Mouse (Mus musculus) limb, embryonic 13.5 days (tissue): ENCODE measurements at regions not wholly inside any gene's neighbourhood (a gene's known extent, or its start where the extent isn't known, plus 50 kb on each side); places are given as distances from the start of the nearest gene placed in this dataset.
A peak's percentile ranks its signal among the peaks of the same experiment; 100 is the strongest.

Experiments
- ATAC-seq: fragments of 200-750 bp; cut with Nextera tagmentation; 2 replicates; pipeline ENCODE4 v1.8.0; 2017; ENCODE audit warnings: low read depth, moderate number of reproducible peaks, moderate TSS enrichment; ENCODE audit not compliant: low FRiP score
- H3K27ac ChIP-seq: fragments of 300-500 bp; sonication (generic); 2 replicates; pipeline ENCODE4 v1.5.1; 2015; ENCODE audit warnings: inconsistent platforms, mild to moderate bottlenecking, moderate library complexity
- H3K27me3 ChIP-seq: fragments of 300-500 bp; sonication (generic); 2 replicates; pipeline ENCODE4 v1.6.1; 2015; ENCODE audit warnings: mild to moderate bottlenecking, inconsistent platforms
- H3K36me3 ChIP-seq: fragments of 300-500 bp; sonication (generic); 2 replicates; pipeline ENCODE4 v1.6.1; 2015; ENCODE audit warnings: inconsistent platforms, mild to moderate bottlenecking, moderate library complexity
- H3K4me1 ChIP-seq: fragments of 300-500 bp; sonication (generic); 2 replicates; pipeline ENCODE4 v1.6.1; 2015; ENCODE audit warnings: inconsistent platforms
- H3K4me2 ChIP-seq: fragments of 300-500 bp; sonication (generic); replicated peaks from 2 replicates; pipeline ENCODE4 v1.6.1; 2015; ENCODE audit warnings: inconsistent platforms, mild to moderate bottlenecking, moderate library complexity
- H3K4me3 ChIP-seq: fragments of 300-500 bp; sonication (generic); 2 replicates; pipeline ENCODE4 v1.5.1; 2015; ENCODE audit warnings: moderate library complexity, mild to moderate bottlenecking, inconsistent platforms
- H3K9ac ChIP-seq: fragments of 300-500 bp; sonication (generic); 2 replicates; pipeline ENCODE4 v1.6.1; 2015; ENCODE audit warnings: mild to moderate bottlenecking, inconsistent platforms
- H3K9me3 ChIP-seq: fragments of 300-500 bp; sonication (generic); 2 replicates; pipeline ENCODE4 v1.6.1; 2016; ENCODE audit warnings: inconsistent platforms
- WGBS: fragments of 180-500 bp; shearing (Covaris S2); methylation state at CpG from one replicate; pipeline ENCODE4 v1.1.7; 2015; 5-methylcytosine and 5-hydroxymethylcytosine counted together

GRCm38 (mm10) chr8:97389651-97390050 lies 1501.3 kb upstream of the Got2 start:
- ATAC-seq: 0 out of 2 replicates have a peak, but pooled peaks have one; percentile 19
- WGBS: 4% methylated on average over 7 of the region's 7 CpGs
- no peaks in the 10 kb centered on the region for H3K36me3 ChIP-seq
- H3K9ac ChIP-seq: no peak overlapping the region
- H3K27me3 ChIP-seq: no peaks in the 10 kb centered on the region; the same call in none of the 2 replicates
- H3K4me3 ChIP-seq: 0 out of 2 replicates have a peak overlapping the region, but pooled peaks have one; percentile 2
- H3K27ac ChIP-seq: no peak overlapping the region
- no peaks in the 10 kb centered on the region for H3K9me3 ChIP-seq
- H3K4me2 ChIP-seq: peak overlapping the region; percentile 45
- peaks cover 13% of the 10 kb centered on the region for H3K4me1 ChIP-seq

DNA sequence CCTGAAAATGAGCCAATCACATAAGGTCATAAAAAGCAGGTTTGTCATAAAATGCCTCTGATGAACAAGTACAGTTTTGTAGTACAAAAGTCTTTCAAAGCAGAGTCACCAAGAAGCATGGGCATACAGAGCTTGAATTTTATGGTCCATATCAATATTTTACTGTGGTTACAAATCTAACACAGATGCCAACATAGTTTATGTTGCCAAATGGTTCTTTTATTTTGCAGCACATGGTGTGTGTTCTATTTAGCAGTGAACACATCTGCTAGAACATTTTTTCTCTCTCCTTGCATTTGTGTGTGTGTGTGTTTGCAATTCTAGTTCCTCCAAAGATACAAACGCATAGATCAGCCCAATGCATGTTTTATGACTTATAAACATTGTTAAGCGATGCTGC lies 1500.8 kb upstream of the Got2 start:
- peak overlapping the region; percentile 45; the same call in 1 of the 2 replicates for H3K4me2 ChIP-seq

GRCm38 (mm10) chr8:97374911-97375771 lies 1486.8 kb upstream of the Got2 start:
- no peak for ATAC-seq
- Histone ChIP-seq H3K4me2 (no peak overlapping the region), H3K36me3 (no peaks in the 10 kb centered on the region), H3K9me3 (no peaks in the 10 kb centered on the region), H3K27me3 (no peaks in the 10 kb centered on the region), H3K27ac (no peak overlapping the region), H3K9ac (no peak overlapping the region), H3K4me1 (no peaks in the 10 kb centered on the region), H3K4me3 (no peak overlapping the region)
- 85% methylated on average over 3 of the region's 3 CpGs for WGBS

More for the DNA sequence above, 1500.8 kb upstream of the Got2 start:
- Histone ChIP-seq H3K9me3 (no peaks in the 10 kb centered on the region), H3K4me1 (peaks cover 13% of the 10 kb centered on the region), H3K27ac (no peak overlapping the region), H3K9ac (no peak overlapping the region), H3K36me3 (no peaks in the 10 kb centered on the region), H3K27me3 (no peaks in the 10 kb centered on the region; the same call in none of the 2 replicates), H3K4me3 (no peak overlapping the region)
- 3% methylated on average over 2 of the region's 2 CpGs for WGBS
- peak; percentile 81 for ATAC-seq

- no peak overlapping the region for H3K4me3 ChIP-seq
- ATAC-seq: no peak
- H3K9ac ChIP-seq: no peak overlapping the region
- H3K36me3 ChIP-seq: no peaks in the 10 kb centered on the region
- H3K27ac ChIP-seq: no peak overlapping the region
- H3K9me3 ChIP-seq: no peaks in the 10 kb centered on the region
- no peaks in the 10 kb centered on the region for H3K27me3 ChIP-seq
- no peaks in the 10 kb centered on the region for H3K4me1 ChIP-seq
- WGBS: 83% methylated on average over 6 of the region's 6 CpGs
- H3K4me2 ChIP-seq: no peak overlapping the region
Measured at GRCm38 (mm10) chr8:97346630-97347029, 1458.3 kb upstream of the Got2 start.

GRCm38 (mm10) chr8:97315497-97315896 lies 1427.2 kb upstream of the Got2 start:
- no peaks in the 10 kb centered on the region for H3K36me3 ChIP-seq
- no peak for ATAC-seq
- 69% methylated on average over 4 of the region's 4 CpGs for WGBS

GRCm38 (mm10) chr8:97308304-97308703 lies 1420.0 kb upstream of the Got2 start:
- Histone ChIP-seq H3K27me3 (no peaks in the 10 kb centered on the region), H3K9ac (no peak overlapping the region), H3K9me3 (no peaks in the 10 kb centered on the region), H3K4me3 (no peak overlapping the region), H3K4me2 (no peak overlapping the region), H3K27ac (no peak overlapping the region), H3K36me3 (no peaks in the 10 kb centered on the region), H3K4me1 (no peaks in the 10 kb centered on the region)
- ATAC-seq: no peak
- 56% methylated on average over 7 of the region's 7 CpGs for WGBS

More at GRCm38 (mm10) chr8:97315497-97315896, 1427.2 kb upstream of the Got2 start:
- Histone ChIP-seq H3K4me3 (no peak overlapping the region), H3K27me3 (no peaks in the 10 kb centered on the region), H3K4me1 (no peaks in the 10 kb centered on the region), H3K9ac (no peak overlapping the region), H3K9me3 (no peaks in the 10 kb centered on the region), H3K27ac (no peak overlapping the region), H3K4me2 (no peak overlapping the region)

DNA sequence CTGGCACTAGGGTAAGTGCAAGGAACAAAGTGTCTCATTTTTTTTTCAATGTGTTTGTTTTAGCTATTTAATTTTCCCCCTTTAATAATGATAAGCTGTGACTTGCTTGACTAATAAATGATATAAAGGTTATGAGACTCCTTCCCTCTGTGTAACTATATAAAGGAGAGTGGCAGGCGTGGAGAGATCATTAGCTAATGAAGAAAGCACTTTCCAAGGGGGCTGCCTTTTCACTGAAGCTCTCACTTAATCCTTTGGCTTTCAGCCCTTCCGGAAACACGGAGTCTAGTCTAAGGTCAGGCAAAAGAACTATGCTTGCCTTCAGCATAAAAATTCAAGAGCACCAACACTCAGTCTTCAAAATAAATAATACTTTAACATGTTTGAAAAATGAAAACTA lies 1382.2 kb upstream of the Got2 start:
- 32% methylated on average over 3 of the region's 3 CpGs for WGBS
- no peak for ATAC-seq
- Histone ChIP-seq H3K27me3 (no peaks in the 10 kb centered on the region), H3K4me1 (peaks cover 7% of the 10 kb centered on the region; the same call in 1 of the 2 replicates), H3K36me3 (no peaks in the 10 kb centered on the region), H3K9ac (no peak overlapping the region), H3K4me2 (no peak overlapping the region), H3K9me3 (no peaks in the 10 kb centered on the region), H3K27ac (no peak overlapping the region), H3K4me3 (no peak overlapping the region)

- 74% methylated on average over 1 of the region's 1 CpGs for WGBS
- no peaks in the 10 kb centered on the region for H3K36me3 ChIP-seq
- peak; percentile 24; the same call in 1 of the 2 replicates for ATAC-seq
- H3K27me3 ChIP-seq: no peaks in the 10 kb centered on the region
- H3K4me1 ChIP-seq: no peaks in the 10 kb centered on the region
- H3K4me3 ChIP-seq: no peak overlapping the region
- no peak overlapping the region for H3K4me2 ChIP-seq
- H3K9me3 ChIP-seq: no peaks in the 10 kb centered on the region
- H3K9ac ChIP-seq: no peak overlapping the region
- H3K27ac ChIP-seq: no peak overlapping the region
Measured at GRCm38 (mm10) chr8:97260964-97261363, 1372.6 kb upstream of the Got2 start.

GRCm38 (mm10) chr8:97254169-97254568 lies 1365.8 kb upstream of the Got2 start:
- Histone ChIP-seq H3K9me3 (no peaks in the 10 kb centered on the region), H3K4me2 (no peak overlapping the region), H3K9ac (no peak overlapping the region), H3K4me1 (peaks cover 11% of the 10 kb centered on the region; the same call in 1 of the 2 replicates), H3K4me3 (no peak overlapping the region), H3K27me3 (peaks cover 10% of the 10 kb centered on the region), H3K27ac (no peak overlapping the region), H3K36me3 (no peaks in the 10 kb centered on the region)
- no peak for ATAC-seq

DNA sequence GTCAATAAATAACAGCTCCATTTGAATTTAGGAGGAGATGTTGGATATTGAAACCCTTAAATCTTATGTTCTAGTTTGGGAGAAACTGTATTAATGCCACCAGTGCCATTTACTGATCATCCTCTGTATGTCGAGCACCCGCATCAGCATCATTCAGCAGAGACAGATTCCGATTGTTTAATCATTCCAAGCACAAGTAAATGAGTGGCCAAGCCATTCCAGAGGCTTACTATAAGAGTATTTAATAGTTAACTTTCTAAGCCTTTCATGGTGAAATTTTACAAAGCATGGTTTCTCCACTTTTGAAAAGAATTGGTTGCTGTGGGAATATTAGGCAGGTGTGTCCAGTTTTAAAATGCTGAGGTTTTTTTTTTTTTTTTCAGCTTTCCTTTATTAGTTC lies 1363.9 kb upstream of the Got2 start:
- H3K9me3 ChIP-seq: no peaks in the 10 kb centered on the region
- H3K36me3 ChIP-seq: no peaks in the 10 kb centered on the region
- H3K27me3 ChIP-seq: peaks cover 10% of the 10 kb centered on the region
- no peak overlapping the region for H3K9ac ChIP-seq
- WGBS: 46% methylated on average over 3 of the region's 3 CpGs
- H3K4me1 ChIP-seq: peaks cover 11% of the 10 kb centered on the region; the same call in 1 of the 2 replicates
- H3K27ac ChIP-seq: no peak overlapping the region
- no peak overlapping the region for H3K4me3 ChIP-seq
- no peak for ATAC-seq
- H3K4me2 ChIP-seq: no peak overlapping the region

GRCm38 (mm10) chr8:97251458-97251865 lies 1363.1 kb upstream of the Got2 start:
- no peak overlapping the region for H3K27ac ChIP-seq
- H3K4me2 ChIP-seq: peak overlapping the region; percentile 33
- no peaks in the 10 kb centered on the region for H3K9me3 ChIP-seq
- H3K27me3 ChIP-seq: peaks cover 13% of the 10 kb centered on the region
- no peak overlapping the region for H3K4me3 ChIP-seq
- ATAC-seq: peak; percentile 92
- WGBS: 10% methylated on average over 5 of the region's 5 CpGs
- H3K9ac ChIP-seq: no peak overlapping the region
- peaks cover 11% of the 10 kb centered on the region; the same call in 1 of the 2 replicates for H3K4me1 ChIP-seq
- no peaks in the 10 kb centered on the region for H3K36me3 ChIP-seq

DNA sequence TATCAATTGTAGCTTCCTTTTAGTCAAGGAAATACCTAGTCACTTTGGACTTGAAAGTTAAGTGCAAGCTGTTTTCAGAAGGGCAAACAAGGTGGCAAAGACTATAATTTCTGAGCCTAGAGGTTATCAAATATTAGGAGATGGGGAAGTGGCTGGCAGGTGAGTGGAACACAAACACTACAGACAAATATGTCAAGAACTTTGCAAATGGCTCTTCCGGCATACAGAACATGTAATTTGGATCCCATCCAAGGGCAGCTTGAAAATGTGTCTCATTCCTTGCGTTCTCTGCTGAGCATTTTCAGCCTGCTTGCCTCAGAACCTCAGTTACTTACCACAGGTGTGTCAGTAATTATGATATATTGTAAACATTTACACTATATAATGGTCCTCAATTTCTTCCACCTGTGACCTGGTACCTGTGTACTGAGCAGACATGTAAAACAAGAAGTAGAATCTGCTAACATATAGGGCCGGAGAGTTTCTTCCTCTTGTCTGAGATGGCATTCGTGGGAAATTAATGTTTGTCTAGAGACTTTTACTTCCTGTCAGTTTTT lies 1346.3 kb upstream of the Got2 start:
- no peaks in the 10 kb centered on the region for H3K4me1 ChIP-seq
- no peaks in the 10 kb centered on the region for H3K9me3 ChIP-seq
- H3K36me3 ChIP-seq: no peaks in the 10 kb centered on the region
- no peak overlapping the region for H3K4me2 ChIP-seq
- ATAC-seq: no peak
- H3K27me3 ChIP-seq: no peaks in the 10 kb centered on the region
- 70% methylated on average over 4 of the region's 4 CpGs for WGBS
- H3K9ac ChIP-seq: no peak overlapping the region
- H3K27ac ChIP-seq: no peak overlapping the region
- H3K4me3 ChIP-seq: no peak overlapping the region
